Mouse (Mus musculus): ENCODE data around the gene Ctnna3. TPM values are rescaled to one million over a fixed set of nuclear protein-coding genes. Genes with fewer than 3 reads are reported as not detected.

The Ctnna3 gene
- polyA plus RNA-seq, 1 experiment from 2014 or later, result 0.39 TPM

- H3K4me3 ChIP-seq (ENCODE audit: low read depth, low read length), result no peak overlapping the region
- ATAC-seq (ENCODE audit: insufficient read depth) (no peak), DNase-seq (no peak)
- 84% methylated on average over 1 of the region's 1 CpGs for WGBS
- no peaks in the 10 kb centered on the region for H3K36me3 ChIP-seq (ENCODE audit: insufficient read depth)
- H3K27ac ChIP-seq (ENCODE audit: low read depth), result no peak overlapping the region
- no peaks in the 10 kb centered on the region for H3K27me3 ChIP-seq (ENCODE audit: insufficient read depth, low read length)
- no peak for TF ChIP-seq CTCF (IDR thresholded peaks at IDR 0.05; ENCODE audit: low read depth)
- no peaks in the 10 kb centered on the region for H3K4me1 ChIP-seq (ENCODE audit: insufficient read depth)
- H3K9ac ChIP-seq, result no peak overlapping the region
- H3K4me2 ChIP-seq, result no peak overlapping the region
- no peaks in the 10 kb centered on the region for H3K9me3 ChIP-seq (ENCODE audit: low read depth, low read length)
Measured at GRCm38 (mm10) chr10:64020347-64020746, 590.4 kb downstream of the Ctnna3 start.

DNA sequence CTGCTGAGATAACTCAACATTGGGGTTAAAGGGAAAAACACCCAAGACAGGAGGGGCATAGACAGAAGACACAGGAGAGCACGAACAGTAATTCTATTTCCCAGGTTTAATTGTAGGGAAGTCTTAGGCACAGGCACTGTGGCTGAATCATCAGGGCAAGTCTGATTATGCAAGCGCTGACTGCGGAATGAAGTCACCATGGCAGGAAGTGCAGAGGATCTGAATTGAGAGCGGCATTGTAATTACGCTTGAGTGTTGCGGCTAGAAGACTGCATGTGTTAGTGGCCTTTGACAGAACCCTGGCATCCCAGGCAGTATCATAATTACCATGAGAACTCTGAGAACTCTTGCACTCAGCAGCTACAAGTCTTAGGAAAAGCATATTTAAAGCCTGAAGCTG lies 593.4 kb downstream of the Ctnna3 start:
- Histone ChIP-seq H3K4me3 (ENCODE audit: low read depth, low read length) (no peak overlapping the region), H3K27me3 (ENCODE audit: insufficient read depth, low read length) (no peaks in the 10 kb centered on the region), H3K9me3 (ENCODE audit: low read depth, low read length) (no peaks in the 10 kb centered on the region), H3K9ac (no peak overlapping the region), H3K4me1 (ENCODE audit: insufficient read depth) (no peaks in the 10 kb centered on the region), H3K27ac (ENCODE audit: low read depth) (no peak overlapping the region), H3K4me2 (no peak overlapping the region), H3K36me3 (ENCODE audit: insufficient read depth) (no peaks in the 10 kb centered on the region)
- ATAC-seq (ENCODE audit: insufficient read depth) (no peak), DNase-seq (peak; percentile 34)
- WGBS, result 75% methylated on average over 6 of the region's 6 CpGs
- TF ChIP-seq CTCF (IDR thresholded peaks at IDR 0.05; ENCODE audit: low read depth), result no peak

GRCm38 (mm10) chr10:64030901-64031300 lies 601.0 kb downstream of the Ctnna3 start:
- Histone ChIP-seq H3K9ac (no peak overlapping the region), H3K9me3 (ENCODE audit: low read depth, low read length) (no peaks in the 10 kb centered on the region), H3K4me1 (ENCODE audit: insufficient read depth) (no peaks in the 10 kb centered on the region), H3K27me3 (ENCODE audit: insufficient read depth, low read length) (no peaks in the 10 kb centered on the region), H3K4me2 (no peak overlapping the region), H3K4me3 (ENCODE audit: low read depth, low read length) (no peak overlapping the region), H3K27ac (ENCODE audit: low read depth) (no peak overlapping the region), H3K36me3 (ENCODE audit: insufficient read depth) (no peaks in the 10 kb centered on the region)
- no peak for TF ChIP-seq CTCF (IDR thresholded peaks at IDR 0.05; ENCODE audit: low read depth)
- no peak for ATAC-seq (ENCODE audit: insufficient read depth)
- no peak for DNase-seq

DNA sequence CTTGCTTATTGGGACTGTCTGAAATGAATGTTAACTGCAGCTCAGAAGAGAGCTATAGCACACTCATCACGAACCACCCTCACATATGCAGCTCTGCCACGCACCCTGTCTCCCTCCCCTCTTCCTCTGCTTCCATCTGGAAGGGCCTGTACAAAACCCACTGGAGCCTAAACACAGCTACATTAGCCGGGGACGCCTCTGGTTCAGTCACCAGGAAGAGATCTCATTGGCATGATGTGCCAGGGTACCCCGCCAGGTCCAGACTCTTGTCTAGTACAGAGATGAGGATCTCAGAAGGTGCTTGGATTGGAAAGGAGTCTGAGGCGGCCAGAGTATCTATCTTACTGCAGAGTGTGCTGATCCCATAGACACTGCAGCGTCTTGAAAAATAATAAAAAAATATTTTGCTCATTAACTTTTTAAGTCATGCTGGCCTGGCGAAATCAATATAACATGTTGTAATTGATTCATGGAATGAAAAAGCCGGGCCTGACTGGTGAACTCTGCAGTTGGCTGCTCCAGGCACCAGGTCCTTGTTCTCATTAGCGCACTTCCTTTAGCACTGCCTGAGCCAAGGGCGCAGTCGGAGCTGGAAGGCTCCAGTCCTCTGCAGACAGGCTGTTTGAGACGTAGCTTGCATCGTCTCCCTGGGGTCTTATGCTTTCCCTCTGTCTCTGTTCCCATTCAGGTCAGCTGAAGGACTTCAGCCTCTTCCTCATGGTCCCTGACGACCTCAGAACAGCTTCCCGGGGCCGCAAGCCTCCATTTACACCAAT lies 610.0 kb downstream of the Ctnna3 start:
- Histone ChIP-seq H3K4me1 (ENCODE audit: insufficient read depth) (no peaks in the 10 kb centered on the region), H3K9me3 (ENCODE audit: low read depth, low read length) (no peaks in the 10 kb centered on the region), H3K36me3 (ENCODE audit: insufficient read depth) (no peaks in the 10 kb centered on the region), H3K4me3 (ENCODE audit: low read depth, low read length) (no peak overlapping the region), H3K4me2 (no peak overlapping the region), H3K27ac (ENCODE audit: low read depth) (no peak overlapping the region), H3K27me3 (ENCODE audit: insufficient read depth, low read length) (no peaks in the 10 kb centered on the region), H3K9ac (no peak overlapping the region)
- ATAC-seq (ENCODE audit: insufficient read depth), result 0 out of 2 replicates have a peak, but pooled peaks have one; percentile 70
- DNase-seq, result peak; percentile 36
- 72% methylated on average over 17 of the region's 17 CpGs for WGBS
- no peak for TF ChIP-seq CTCF (IDR thresholded peaks at IDR 0.05; ENCODE audit: low read depth)

DNA sequence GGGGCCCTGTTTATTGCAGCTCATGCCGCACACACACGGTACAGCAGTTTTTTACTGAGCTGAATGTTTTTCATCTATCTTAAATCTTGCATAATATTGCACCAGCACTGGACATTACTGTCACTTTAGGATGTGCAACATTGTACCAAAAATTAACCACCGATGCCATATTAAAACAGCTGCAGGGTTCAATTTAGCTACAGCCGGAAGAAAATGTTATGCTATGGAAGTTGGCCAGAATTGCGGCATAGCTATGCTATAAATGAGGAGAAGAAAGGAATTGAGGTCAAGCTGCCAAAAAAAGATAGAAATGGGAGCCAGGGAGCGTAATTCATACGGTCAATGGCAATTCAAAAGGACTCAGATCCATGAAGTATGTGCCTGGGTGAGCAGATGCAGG lies 611.3 kb downstream of the Ctnna3 start:
- H3K4me3 ChIP-seq (ENCODE audit: low read depth, low read length), result no peak overlapping the region
- peak; percentile 83 for DNase-seq
- no peaks in the 10 kb centered on the region for H3K36me3 ChIP-seq (ENCODE audit: insufficient read depth)
- no peaks in the 10 kb centered on the region for H3K27me3 ChIP-seq (ENCODE audit: insufficient read depth, low read length)
- peak; percentile 47; the same call in 1 of the 2 replicates for ATAC-seq (ENCODE audit: insufficient read depth)
- TF ChIP-seq CTCF (IDR thresholded peaks at IDR 0.05; ENCODE audit: low read depth), result no peak
- H3K4me2 ChIP-seq, result no peak overlapping the region
- no peaks in the 10 kb centered on the region for H3K9me3 ChIP-seq (ENCODE audit: low read depth, low read length)
- 55% methylated on average over 7 of the region's 7 CpGs for WGBS
- no peaks in the 10 kb centered on the region for H3K4me1 ChIP-seq (ENCODE audit: insufficient read depth)
- no peak overlapping the region for H3K9ac ChIP-seq
- no peak overlapping the region for H3K27ac ChIP-seq (ENCODE audit: low read depth)

- H3K36me3 ChIP-seq (ENCODE audit: insufficient read depth), result no peaks in the 10 kb centered on the region
- no peaks in the 10 kb centered on the region for H3K27me3 ChIP-seq (ENCODE audit: insufficient read depth, low read length)
- no peak overlapping the region for H3K27ac ChIP-seq (ENCODE audit: low read depth)
- ATAC-seq (ENCODE audit: insufficient read depth) (no peak), DNase-seq (no peak)
- WGBS, result 77% methylated on average over 11 of the region's 11 CpGs
- no peak overlapping the region for H3K4me3 ChIP-seq (ENCODE audit: low read depth, low read length)
- no peak for TF ChIP-seq CTCF (IDR thresholded peaks at IDR 0.05; ENCODE audit: low read depth)
- H3K9ac ChIP-seq, result no peak overlapping the region
- H3K9me3 ChIP-seq (ENCODE audit: low read depth, low read length), result no peaks in the 10 kb centered on the region
- no peaks in the 10 kb centered on the region for H3K4me1 ChIP-seq (ENCODE audit: insufficient read depth)
- no peak overlapping the region for H3K4me2 ChIP-seq
Measured at GRCm38 (mm10) chr10:64041892-64042291, 612.0 kb downstream of the Ctnna3 start.

DNA sequence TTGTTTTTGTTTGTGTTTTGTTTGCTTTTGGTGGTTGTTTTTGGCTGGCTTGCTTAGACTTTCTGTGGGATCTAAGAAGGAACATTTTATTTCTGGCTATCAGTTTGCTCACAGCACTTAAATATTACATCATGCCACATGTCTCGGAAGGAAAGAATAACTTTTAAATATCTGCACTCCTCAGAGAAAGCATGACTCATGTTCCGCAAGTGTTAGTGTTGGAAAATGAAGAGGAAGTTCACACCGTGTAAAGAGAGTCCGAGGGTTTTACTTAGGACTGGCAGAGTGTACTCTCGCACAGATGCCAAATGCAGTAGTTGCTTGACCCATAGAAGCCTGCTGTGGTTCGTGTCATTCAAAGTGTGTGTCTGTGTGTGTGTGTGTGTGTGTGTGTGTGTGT lies 619.3 kb downstream of the Ctnna3 start:
- H3K4me3 ChIP-seq (ENCODE audit: low read depth, low read length), result no peak overlapping the region
- H3K9me3 ChIP-seq (ENCODE audit: low read depth, low read length), result no peaks in the 10 kb centered on the region
- WGBS, result 70% methylated on average over 6 of the region's 6 CpGs
- H3K4me2 ChIP-seq, result no peak overlapping the region
- no peak overlapping the region for H3K27ac ChIP-seq (ENCODE audit: low read depth)
- H3K4me1 ChIP-seq (ENCODE audit: insufficient read depth), result no peaks in the 10 kb centered on the region
- no peaks in the 10 kb centered on the region for H3K27me3 ChIP-seq (ENCODE audit: insufficient read depth, low read length)
- no peak; the same call in 1 of the 2 replicates for ATAC-seq (ENCODE audit: insufficient read depth)
- no peak for DNase-seq
- no peak overlapping the region for H3K9ac ChIP-seq
- TF ChIP-seq CTCF (IDR thresholded peaks at IDR 0.05; ENCODE audit: low read depth), result no peak
- H3K36me3 ChIP-seq (ENCODE audit: insufficient read depth), result no peaks in the 10 kb centered on the region

Measured in lung, embryonic 14.5 days (tissue).